Mouse (Mus musculus) myocyte (in vitro differentiated cells): ENCODE measurements around the gene Rpsa.

Experiments
- E2F4 ChIP-seq: IDR thresholded peaks from one replicate; pipeline ENCODE4 v1.6.1; 2011; ENCODE audit warnings: mild to moderate bottlenecking, control low read depth, moderate library complexity; ENCODE audit not compliant: insufficient read depth
- POLR2A ChIP-seq: IDR thresholded peaks from one replicate; pipeline ENCODE4 v1.6.1; 2011; ENCODE audit warnings: low read depth, mild to moderate bottlenecking, control low read depth, moderate library complexity; ENCODE audit not compliant: insufficient read length

GRCm38 (mm10) chr9:120114789-120115151 lies 12.7 kb upstream of the Rpsa start:
- TF ChIP-seq E2F4: no peak
- no peak for TF ChIP-seq POLR2A
